Mouse (Mus musculus): ENCODE data around the gene Aurkaip1. TPM values are rescaled to one million over a fixed set of nuclear protein-coding genes. Genes with fewer than 3 reads are reported as not detected.

Aurkaip1 gene
- polyA plus RNA-seq, 1 experiment from 2014 or later: 146 TPM

GRCm38 (mm10) chr4:155856881-155857280 is 25.8 kb downstream of the Aurkaip1 start:
- H3K36me3 ChIP-seq (ENCODE audit: control insufficient read depth, insufficient read depth, low read length): peaks cover 26% of the 10 kb centered on the region
- no peak for ATAC-seq (ENCODE audit: low read depth)
- 86% methylated on average over 3 of the region's 3 CpGs for WGBS
- H3K4me3 ChIP-seq (ENCODE audit: low read length): no peak overlapping the region
- no peak overlapping the region for H3K4me2 ChIP-seq (ENCODE audit: low read depth, low read length)
- H3K27ac ChIP-seq (ENCODE audit: low read length): no peak overlapping the region
- H3K9ac ChIP-seq (ENCODE audit: low read length): no peak overlapping the region
- H3K4me1 ChIP-seq (replicated peaks; ENCODE audit: control insufficient read depth, insufficient read depth, low read length): no peaks in the 10 kb centered on the region
- H3K9me3 ChIP-seq (ENCODE audit: control insufficient read depth, low read length): no peaks in the 10 kb centered on the region
- no peaks in the 10 kb centered on the region for H3K27me3 ChIP-seq (ENCODE audit: control insufficient read depth, insufficient read depth, low read depth, low read length)

- WGBS: 14% methylated on average over 13 of the region's 13 CpGs
- H3K9ac ChIP-seq (ENCODE audit: low read length): no peak overlapping the region
- ATAC-seq (ENCODE audit: low read depth): peak; percentile 58
Measured at GRCm38 (mm10) chr4:155859318-155859717, 28.2 kb downstream of the Aurkaip1 start.

GRCm38 (mm10) chr4:155861787-155862186 is 30.7 kb downstream of the Aurkaip1 start:
- no peaks in the 10 kb centered on the region for H3K9me3 ChIP-seq (ENCODE audit: control insufficient read depth, low read length)
- H3K27ac ChIP-seq (ENCODE audit: low read length): no peak overlapping the region
- H3K4me2 ChIP-seq (ENCODE audit: low read depth, low read length): no peak overlapping the region
- no peaks in the 10 kb centered on the region for H3K4me1 ChIP-seq (replicated peaks; ENCODE audit: control insufficient read depth, insufficient read depth, low read length)
- H3K9ac ChIP-seq (ENCODE audit: low read length): no peak overlapping the region
- H3K27me3 ChIP-seq (ENCODE audit: control insufficient read depth, insufficient read depth, low read depth, low read length): no peaks in the 10 kb centered on the region
- peaks cover 20% of the 10 kb centered on the region for H3K36me3 ChIP-seq (ENCODE audit: control insufficient read depth, insufficient read depth, low read length)
- no peak overlapping the region for H3K4me3 ChIP-seq (ENCODE audit: low read length)
- no peak for ATAC-seq (ENCODE audit: low read depth)
- WGBS: 86% methylated on average over 7 of the region's 7 CpGs

More at GRCm38 (mm10) chr4:155859318-155859717, 28.2 kb downstream of the Aurkaip1 start:
- Histone ChIP-seq H3K27ac (ENCODE audit: low read length) (no peak overlapping the region), H3K4me3 (ENCODE audit: low read length) (no peak overlapping the region), H3K9me3 (ENCODE audit: control insufficient read depth, low read length) (no peaks in the 10 kb centered on the region), H3K36me3 (ENCODE audit: control insufficient read depth, insufficient read depth, low read length) (peaks cover 21% of the 10 kb centered on the region), H3K4me1 (replicated peaks; ENCODE audit: control insufficient read depth, insufficient read depth, low read length) (no peaks in the 10 kb centered on the region), H3K27me3 (ENCODE audit: control insufficient read depth, insufficient read depth, low read depth, low read length) (no peaks in the 10 kb centered on the region), H3K4me2 (ENCODE audit: low read depth, low read length) (no peak overlapping the region)

- Histone ChIP-seq H3K9ac (ENCODE audit: low read length) (no peak within 1 kb of the TSS), H3K4me3 (ENCODE audit: low read length) (no peak within 1 kb of the TSS), H3K9me3 (ENCODE audit: control insufficient read depth, low read length) (no peaks in the 10 kb centered on the region), H3K27me3 (ENCODE audit: control insufficient read depth, insufficient read depth, low read depth, low read length) (no peaks in the 10 kb centered on the region), H3K36me3 (ENCODE audit: control insufficient read depth, insufficient read depth, low read length) (peaks cover 15% of the 10 kb centered on the region), H3K4me2 (ENCODE audit: low read depth, low read length) (no peak within 1 kb of the TSS), H3K27ac (ENCODE audit: low read length) (no peak within 1 kb of the TSS), H3K4me1 (replicated peaks; ENCODE audit: control insufficient read depth, insufficient read depth, low read length) (no peaks in the 10 kb centered on the region)
- no peak for ATAC-seq (ENCODE audit: low read depth)
- 76% methylated on average over 5 of the region's 5 CpGs for WGBS
Measured at GRCm38 (mm10) chr4:155863001-155863400, 31.9 kb downstream of the Aurkaip1 start, which contains the start of gene Tas1r3. Gene Tas1r3 (minus strand): TSS chr4:155863362.

GRCm38 (mm10) chr4:155868614-155869298 is 37.7 kb downstream of the Aurkaip1 start:
- no peaks in the 10 kb centered on the region for H3K27me3 ChIP-seq (ENCODE audit: control insufficient read depth, insufficient read depth, low read depth, low read length)
- WGBS: 7% methylated on average over 22 of the region's 22 CpGs
- peak; percentile 41 for ATAC-seq (ENCODE audit: low read depth)
- H3K27ac ChIP-seq (ENCODE audit: low read length): peak overlapping the region; percentile 36
- H3K36me3 ChIP-seq (ENCODE audit: control insufficient read depth, insufficient read depth, low read length): peaks cover 23% of the 10 kb centered on the region
- H3K4me3 ChIP-seq (ENCODE audit: low read length): peak overlapping the region; percentile 80
- H3K4me2 ChIP-seq (ENCODE audit: low read depth, low read length): peak overlapping the region; percentile 84
- peak overlapping the region; percentile 84 for H3K9ac ChIP-seq (ENCODE audit: low read length)
- peaks cover 18% of the 10 kb centered on the region for H3K4me1 ChIP-seq (replicated peaks; ENCODE audit: control insufficient read depth, insufficient read depth, low read length)
- H3K9me3 ChIP-seq (ENCODE audit: control insufficient read depth, low read length): no peaks in the 10 kb centered on the region

- H3K27ac ChIP-seq (ENCODE audit: low read length): peak within 1 kb of the TSS; percentile 36
- H3K4me1 ChIP-seq (replicated peaks; ENCODE audit: control insufficient read depth, insufficient read depth, low read length): peaks cover 18% of the 10 kb centered on the region
Measured at GRCm38 (mm10) chr4:155869317-155870033, 38.4 kb downstream of the Aurkaip1 start, which contains the start of the genes Cptp and Ints11. Gene Cptp (minus strand): TSS chr4:155869440. Gene Ints11 (plus strand): TSS chr4:155869546.

GRCm38 (mm10) chr4:155871404-155871803 is 40.3 kb downstream of the Aurkaip1 start:
- H3K9me3 ChIP-seq (ENCODE audit: control insufficient read depth, low read length): no peaks in the 10 kb centered on the region
- no peak overlapping the region for H3K4me2 ChIP-seq (ENCODE audit: low read depth, low read length)
- H3K36me3 ChIP-seq (ENCODE audit: control insufficient read depth, insufficient read depth, low read length): peaks cover 29% of the 10 kb centered on the region
- H3K27ac ChIP-seq (ENCODE audit: low read length): no peak overlapping the region
- H3K4me1 ChIP-seq (replicated peaks; ENCODE audit: control insufficient read depth, insufficient read depth, low read length): peaks cover 18% of the 10 kb centered on the region
- no peak for ATAC-seq (ENCODE audit: low read depth)
- H3K9ac ChIP-seq (ENCODE audit: low read length): no peak overlapping the region
- 81% methylated on average over 7 of the region's 7 CpGs for WGBS
- no peaks in the 10 kb centered on the region for H3K27me3 ChIP-seq (ENCODE audit: control insufficient read depth, insufficient read depth, low read depth, low read length)
- no peak overlapping the region for H3K4me3 ChIP-seq (ENCODE audit: low read length)

More at GRCm38 (mm10) chr4:155869317-155870033, 38.4 kb downstream of the Aurkaip1 start, which contains the start of the genes Cptp and Ints11:
- no peaks in the 10 kb centered on the region for H3K9me3 ChIP-seq (ENCODE audit: control insufficient read depth, low read length)
- WGBS: under 1% methylated on average over 62 of the region's 63 CpGs
- peaks cover 27% of the 10 kb centered on the region for H3K36me3 ChIP-seq (ENCODE audit: control insufficient read depth, insufficient read depth, low read length)
- H3K4me2 ChIP-seq (ENCODE audit: low read depth, low read length): peak within 1 kb of the TSS; percentile 84
- peak within 1 kb of the TSS; percentile 84 for H3K9ac ChIP-seq (ENCODE audit: low read length)
- peak; percentile 98 for ATAC-seq (ENCODE audit: low read depth)
- H3K27me3 ChIP-seq (ENCODE audit: control insufficient read depth, insufficient read depth, low read depth, low read length): no peaks in the 10 kb centered on the region
- peak within 1 kb of the TSS; percentile 80 for H3K4me3 ChIP-seq (ENCODE audit: low read length)

Data from lung, embryonic 16.5 days (tissue).